Mouse (Mus musculus) cerebral cortex, adult 2 months (tissue): Measurements from ENCODE around the gene Smim17.

Source experiments
- WGBS: fragments of 180-500 bp; shearing (Covaris S2); methylation state at CpG from one replicate; pipeline ENCODE4 v1.1.7; 2018; 5-methylcytosine and 5-hydroxymethylcytosine counted together

The Smim17 gene

DNA sequence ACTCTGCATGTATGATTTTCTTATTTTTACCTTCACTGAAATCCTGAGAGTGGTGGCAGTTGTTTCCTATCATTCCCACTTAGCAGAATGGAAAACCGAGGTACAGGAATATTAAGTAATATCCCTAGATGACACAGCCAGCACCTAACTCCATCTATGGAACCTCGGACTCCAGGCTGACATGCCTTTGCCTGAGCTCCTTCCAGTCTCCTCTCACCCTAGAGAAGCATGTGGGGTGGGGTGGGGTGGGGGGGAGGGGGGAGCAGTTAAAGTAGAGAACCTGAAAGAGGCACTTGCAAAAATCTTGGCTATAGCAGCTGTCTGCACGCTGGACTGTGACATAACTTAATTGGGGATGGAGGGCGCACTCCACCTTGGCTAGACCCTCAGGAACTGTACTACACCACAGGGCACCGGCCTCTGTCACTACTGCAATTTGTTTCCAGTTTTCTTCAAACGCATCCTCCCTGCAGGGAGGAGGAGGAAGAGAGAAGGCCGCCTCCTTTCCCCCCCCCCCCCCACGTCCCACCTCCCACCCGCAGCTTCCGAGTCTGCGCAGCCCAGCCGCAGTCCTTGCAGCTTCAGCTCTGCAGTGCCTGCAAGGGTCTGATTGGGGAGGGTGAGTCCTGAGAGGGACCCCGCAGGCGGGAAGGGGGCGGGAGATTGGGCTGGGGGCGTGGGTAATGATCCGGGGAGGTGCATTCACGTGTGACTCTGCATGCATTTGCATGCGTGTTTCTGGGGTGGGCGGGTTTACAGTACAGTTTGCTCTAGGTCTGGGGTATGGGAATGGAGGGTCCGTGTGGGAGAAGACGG, 16.3 kb downstream of the Smim17 start:
- WGBS = 7% methylated on average over 22 of the region's 22 CpGs

- 10% methylated on average over 8 of the region's 8 CpGs for WGBS
These were observed 16.9 kb downstream of the Smim17 start for GRCm38 (mm10) chr7:6415442-6415787.

DNA sequence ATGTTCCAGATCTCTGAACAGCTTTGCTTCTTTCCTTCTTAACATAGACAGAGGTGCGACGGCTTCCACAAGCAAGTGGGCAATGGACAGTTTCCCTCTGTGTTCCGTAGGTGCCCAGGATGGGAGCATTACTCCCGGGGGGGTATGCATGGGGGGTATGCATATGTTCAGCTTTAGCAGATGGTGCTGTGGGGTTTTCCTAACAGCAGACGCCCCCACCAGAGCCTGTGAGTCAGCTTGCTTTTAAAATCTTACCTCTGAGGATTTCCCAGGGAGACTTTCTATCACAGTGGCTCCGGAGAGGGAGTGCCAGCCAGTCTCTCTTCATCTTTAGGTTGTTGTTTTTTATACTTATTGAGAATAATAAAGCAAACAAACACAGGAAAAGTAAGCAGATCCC, 21.4 kb downstream of the Smim17 start:
- WGBS = 46% methylated on average over 6 of the region's 6 CpGs

DNA sequence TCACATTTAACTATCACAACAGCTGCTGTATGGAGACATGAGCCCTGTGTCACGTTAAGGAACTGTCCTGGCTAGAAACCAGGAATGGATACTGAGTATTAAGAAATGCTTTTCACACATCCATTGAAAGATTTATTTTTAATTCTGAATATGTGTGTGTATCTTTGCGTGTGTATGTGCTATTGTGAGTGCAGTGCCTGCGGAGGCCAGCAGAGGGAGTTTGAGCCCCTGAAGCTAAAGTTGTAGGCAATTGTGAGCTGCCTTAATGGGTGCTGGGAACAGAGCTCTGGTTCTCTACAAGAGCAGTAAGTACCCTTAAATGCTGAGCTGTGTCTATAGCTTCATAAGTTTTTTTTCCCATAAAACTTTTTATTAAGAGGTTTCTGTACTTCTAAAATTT, 30.9 kb downstream of the Smim17 start:
- WGBS = 92% methylated on average over 3 of the region's 3 CpGs

GRCm38 (mm10) chr7:6430342-6430741, 31.8 kb downstream of the Smim17 start:
- 39% methylated on average over 2 of the region's 2 CpGs for WGBS

DNA sequence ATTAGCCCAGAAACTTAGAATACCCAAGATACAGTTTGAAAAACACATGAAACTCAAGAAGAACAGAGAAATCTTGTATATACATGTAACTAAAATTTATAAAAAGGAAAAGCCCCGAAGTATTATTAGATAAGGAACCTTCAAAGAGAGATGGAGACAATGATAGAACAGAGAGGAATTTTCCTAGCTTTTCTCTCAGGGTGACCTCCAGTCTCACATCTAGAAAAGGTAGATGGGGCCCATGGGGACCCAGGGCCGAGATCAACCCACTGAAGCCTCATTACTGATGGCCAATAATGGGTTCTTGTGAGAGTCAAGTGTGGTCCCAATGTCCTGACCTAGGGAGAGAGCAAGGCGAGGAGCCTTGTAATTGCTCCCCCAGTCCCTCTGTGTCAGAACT, 39.9 kb downstream of the Smim17 start, which contains the start of gene Olfr1344:
Olfr1344 (plus strand) TSS at position 301 of the 400 bp plus-strand sequence.
- 83% methylated on average over 3 of the region's 3 CpGs for WGBS

DNA sequence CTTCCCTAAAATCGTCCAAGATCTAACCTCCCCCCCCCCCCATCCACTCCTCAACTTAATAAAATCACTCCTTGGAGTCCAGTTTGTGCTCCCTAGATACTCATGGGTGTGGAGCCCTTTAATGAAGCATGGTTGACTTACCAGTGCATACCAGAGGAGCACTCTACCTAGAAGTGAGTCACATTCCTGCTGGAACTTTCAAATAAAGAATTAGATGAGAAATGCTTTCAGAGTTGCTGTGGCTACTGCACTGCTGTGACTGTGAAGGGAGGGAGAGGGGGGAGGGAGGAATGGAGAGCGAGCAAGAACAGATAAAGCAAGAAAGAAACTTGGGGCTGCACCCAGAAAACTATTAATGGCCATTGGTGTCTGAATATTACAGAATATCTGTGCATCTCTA, 42.7 kb downstream of the Smim17 start:
- 68% methylated on average over 2 of the region's 2 CpGs for WGBS

DNA sequence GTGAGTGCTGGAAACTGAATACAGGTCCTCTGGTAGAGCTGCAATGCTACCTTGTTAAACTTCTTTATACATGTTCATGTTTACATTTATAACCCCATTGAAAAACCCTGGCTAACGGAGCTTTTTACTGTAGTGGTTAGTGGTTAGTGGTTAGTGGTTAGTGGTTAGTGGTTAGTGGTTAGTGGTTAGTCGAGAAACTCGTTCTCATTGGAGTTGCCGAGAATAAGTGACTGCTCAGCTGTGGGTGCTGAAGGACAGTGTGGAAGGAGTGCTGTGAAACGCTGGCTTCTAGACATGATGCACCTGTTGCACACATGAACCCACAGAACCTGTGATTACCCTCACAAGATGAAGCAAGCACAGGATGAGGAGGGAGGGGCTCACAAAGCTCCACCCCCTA, 49.3 kb downstream of the Smim17 start:
- WGBS = 86% methylated on average over 5 of the region's 5 CpGs

DNA sequence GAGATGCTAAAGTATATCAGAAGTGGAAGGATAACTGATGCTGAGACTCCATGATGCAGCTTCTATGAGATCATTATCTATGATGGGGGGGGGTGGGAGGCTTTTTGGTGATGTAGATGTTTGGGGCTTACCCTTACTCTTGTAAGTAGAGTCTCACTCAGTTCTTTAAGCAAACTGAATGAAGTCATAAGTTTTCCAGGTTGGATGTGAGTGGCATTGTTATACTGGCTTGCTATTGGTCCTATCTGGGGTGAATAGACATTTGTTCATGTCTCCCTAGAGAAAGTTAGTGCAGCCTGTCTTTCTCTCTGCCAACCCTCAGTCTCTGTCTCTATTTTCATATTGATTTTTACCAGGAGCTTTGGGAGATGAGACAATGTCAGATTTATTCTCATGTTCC, 57.4 kb downstream of the Smim17 start, which contains the start of gene Olfr1336:
Olfr1336 (plus strand) TSS at position 301 of the 400 bp plus-strand sequence.

DNA sequence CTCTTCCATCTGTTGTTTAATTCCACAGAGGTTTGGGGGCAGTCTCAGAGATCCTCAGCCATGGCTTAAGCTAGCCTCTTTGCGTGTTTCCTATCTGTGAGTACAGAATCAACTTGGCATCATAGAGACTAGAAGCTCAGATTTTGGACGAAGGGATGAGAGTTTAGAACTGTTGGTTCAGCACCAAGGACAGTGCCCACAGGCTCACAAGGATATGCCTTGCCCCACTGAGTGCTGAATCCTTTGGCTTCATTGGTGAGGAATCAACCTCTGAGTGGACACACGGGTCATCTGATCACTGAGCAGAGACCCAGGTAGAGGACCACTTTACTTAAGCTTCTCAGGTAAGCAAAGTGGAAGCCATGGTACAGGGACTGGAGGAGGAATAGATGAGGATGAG, 57.9 kb downstream of the Smim17 start:
- WGBS = 45% methylated on average over 3 of the region's 3 CpGs

GRCm38 (mm10) chr7:6466951-6467350, 68.4 kb downstream of the Smim17 start, which contains the start of gene Olfr1346:
Gene Olfr1346 (plus strand): TSS chr7:6467101.

GRCm38 (mm10) chr7:6477633-6478032, 79.1 kb downstream of the Smim17 start:
- WGBS = 72% methylated on average over 2 of the region's 2 CpGs
